Comparison of ENCODE assay signal across 14 mouse cellular contexts in the genomic region with DNA sequence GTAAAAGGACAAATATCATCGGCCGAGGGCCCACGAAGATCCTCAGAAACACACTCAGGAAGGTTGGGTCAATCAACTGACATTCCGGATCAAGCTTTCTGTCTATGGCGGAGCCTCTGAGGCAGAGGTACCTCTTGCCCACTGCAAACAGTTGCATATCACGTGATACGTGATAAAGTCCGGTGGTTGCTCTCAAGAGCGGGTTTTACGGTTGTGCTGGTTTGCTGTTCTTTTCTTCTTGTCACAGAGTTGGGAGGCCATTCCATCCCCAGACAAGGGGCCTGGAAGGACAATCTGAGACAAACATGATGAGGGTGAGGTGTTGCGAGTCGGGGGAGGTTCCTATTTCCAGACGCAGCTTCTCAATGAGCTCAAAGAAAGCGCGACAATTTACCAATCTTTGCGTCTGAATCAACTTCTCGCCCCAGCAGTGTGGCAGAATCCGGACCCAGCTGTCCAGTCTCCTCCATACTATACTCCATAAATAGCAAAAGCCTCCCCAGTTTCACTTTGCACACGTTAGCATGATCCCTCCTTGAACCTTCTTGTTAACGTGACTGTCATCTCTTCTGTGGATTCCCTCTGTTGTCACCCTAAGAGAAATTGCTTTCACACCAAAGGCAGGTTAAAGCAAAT.
DNase-seq lines count a peak whose midpoint lies in the region; ATAC-seq and TF ChIP-seq lines count a peak whose summit lies in the region.
"Had no signal": no experiment of that assay in that cellular context is flagged by ENCODE, and none has a peak within 500 bp of the region (broad histone marks: within the 10 kb centered on the region; RNA-seq: fewer than 3 reads in every experiment).

No protein-coding gene starts in this region.

- no peaks in the 10 kb centered on the region for H3K36me3 ChIP-seq in heart, embryonic 15.5 days
- H3K36me3 ChIP-seq in ES-E14 (ENCODE audit: control insufficient read depth, insufficient read depth, low read length, poor library complexity, severe bottlenecking), result no peaks in the 10 kb centered on the region
- no peaks in the 10 kb centered on the region for H3K36me3 ChIP-seq in intestine, embryonic 16.5 days (ENCODE audit: control insufficient read depth, insufficient read depth, low read length)
- H3K36me3 ChIP-seq in stomach, embryonic 14.5 days (ENCODE audit: control insufficient read depth, insufficient read depth, low read length), result no peaks in the 10 kb centered on the region
- H3K36me3 ChIP-seq in midbrain, postnatal 0 days (ENCODE audit: insufficient read depth, low read length), result no peaks in the 10 kb centered on the region
- H3K36me3 ChIP-seq: hindbrain, embryonic 10.5 days; neural tube, embryonic 12.5 days had no signal

- WGBS in heart, embryonic 15.5 days, result 65% methylated on average over 20 of the region's 20 CpGs
- whole genome bisulfite sequencing in intestine, embryonic 16.5 days, result 52% methylated on average over 20 of the region's 20 CpGs
- 71% methylated on average over 20 of the region's 20 CpGs for WGBS in stomach, embryonic 14.5 days
- 87% methylated on average over 20 of the region's 20 CpGs for WGBS in midbrain, postnatal 0 days

- ATAC-seq in heart, embryonic 15.5 days (replicated peaks; ENCODE audit: insufficient number of reproducible peaks, insufficient read depth, low FRiP score, low read depth), result no peak
- peak; percentile 62 for ATAC-seq in intestine, embryonic 16.5 days
- no peak; the same call in 1 of the 2 replicates for ATAC-seq in stomach, embryonic 14.5 days (ENCODE audit: insufficient number of reproducible peaks, insufficient read depth, low FRiP score, low read depth)
- ATAC-seq in midbrain, postnatal 0 days (ENCODE audit: low FRiP score), result no peak
- ATAC-seq: forebrain, embryonic 14.5 days; midbrain, embryonic 16.5 days had no signal

- no peak for DNase-seq in heart, postnatal 4 days
- no peak for DNase-seq in ES-E14 (ENCODE audit: low read depth, low spot score)
- no peak for DNase-seq in c-Kit-positive CD71-positive TER-119-positive erythroid progenitor cells, embryonic 14.5 days (ENCODE audit: low spot score)
- no peak for DNase-seq in midbrain, postnatal 0 days (ENCODE audit: low spot score)
- DNase-seq: cerebellum, adult 9-10 months; embryo, embryonic 11 days; gastrocnemius, adult 2 months had no signal

- in situ Hi-C loops in ES-E14 (cut with MboI; ENCODE audit: low sequenced_read_pairs in 2 of 2, unreplicated experiment in 2 of 2), result no loop called here

- H3K4me1 ChIP-seq in heart, embryonic 15.5 days (replicated peaks), result peaks cover 25% of the 10 kb centered on the region
- peaks cover 5 to 15% of the 10 kb centered on the region in 2 experiments; a peak in 2 of 4 replicates for H3K4me1 ChIP-seq in ES-E14 (ENCODE audit: control insufficient read depth in 2 of 2, insufficient read depth in 2 of 2, low read length in 2 of 2, poor library complexity in 1 of 2)
- peaks cover 11% of the 10 kb centered on the region; the same call in 1 of the 2 replicates for H3K4me1 ChIP-seq in intestine, embryonic 16.5 days (ENCODE audit: control insufficient read depth, insufficient read depth, low read length)
- peaks cover 6% of the 10 kb centered on the region for H3K4me1 ChIP-seq in stomach, embryonic 14.5 days (ENCODE audit: control insufficient read depth, insufficient read depth, low read length)
- H3K4me1 ChIP-seq in midbrain, postnatal 0 days (ENCODE audit: insufficient read depth, low read length), result no peaks in the 10 kb centered on the region
- H3K4me1 ChIP-seq: neural tube, embryonic 12.5 days had no signal

- no peaks in the 10 kb centered on the region for H3K9me3 ChIP-seq in heart, embryonic 15.5 days (replicated peaks)
- no peaks in the 10 kb centered on the region for H3K9me3 ChIP-seq in ES-E14 (ENCODE audit: control insufficient read depth, insufficient read depth, low read depth, low read length)
- H3K9me3 ChIP-seq in intestine, embryonic 16.5 days (ENCODE audit: control insufficient read depth, low read length), result no peaks in the 10 kb centered on the region
- H3K9me3 ChIP-seq in stomach, embryonic 14.5 days (ENCODE audit: control insufficient read depth, low read depth, low read length), result no peaks in the 10 kb centered on the region
- no peaks in the 10 kb centered on the region for H3K9me3 ChIP-seq in midbrain, postnatal 0 days (ENCODE audit: low read length)
- H3K9me3 ChIP-seq: hindbrain, embryonic 10.5 days; neural tube, embryonic 12.5 days had no signal

- no peak overlapping the region for H3K4me3 ChIP-seq in heart, embryonic 15.5 days
- H3K4me3 ChIP-seq in ES-E14 (ENCODE audit: insufficient read depth in 1 of 2, low read depth in 1 of 2, low read length in 2 of 2, poor library complexity in 1 of 2, severe bottlenecking in 1 of 2), result peak overlapping the region; percentile 0 to 29; a peak in 1 of 4 replicates
- peak overlapping the region; percentile 17 for H3K4me3 ChIP-seq in intestine, embryonic 16.5 days (ENCODE audit: low read length)
- H3K4me3 ChIP-seq in stomach, embryonic 14.5 days (ENCODE audit: low read depth, low read length), result no peak overlapping the region
- H3K4me3 ChIP-seq in midbrain, postnatal 0 days (ENCODE audit: low read depth, low read length), result no peak overlapping the region
- H3K4me3 ChIP-seq: gastrocnemius, adult 2 months; hindbrain, embryonic 10.5 days; neural tube, embryonic 12.5 days had no signal

- no peak overlapping the region for H3K27ac ChIP-seq in heart, embryonic 15.5 days
- H3K27ac ChIP-seq in ES-E14 (ENCODE audit: insufficient read depth, low read depth, low read length, poor library complexity, severe bottlenecking), result no peak overlapping the region
- peak overlapping the region; percentile 82 for H3K27ac ChIP-seq in intestine, embryonic 16.5 days (ENCODE audit: low read length)
- peak overlapping the region; percentile 69 for H3K27ac ChIP-seq in stomach, embryonic 14.5 days (ENCODE audit: low read length)
- no peak overlapping the region for H3K27ac ChIP-seq in midbrain, postnatal 0 days (ENCODE audit: low read depth, low read length)
- H3K27ac ChIP-seq: gastrocnemius, adult 2 months; hindbrain, embryonic 10.5 days; neural tube, embryonic 12.5 days had no signal

- H3K9ac ChIP-seq in heart, embryonic 15.5 days, result no peak overlapping the region
- no peak overlapping the region for H3K9ac ChIP-seq in ES-E14 (ENCODE audit: insufficient read depth, low read depth, low read length, poor library complexity, severe bottlenecking)
- H3K9ac ChIP-seq in intestine, embryonic 16.5 days (ENCODE audit: low read depth, low read length), result peak overlapping the region; percentile 26; the same call in 1 of the 2 replicates
- H3K9ac ChIP-seq in stomach, embryonic 14.5 days (replicated peaks; ENCODE audit: low read depth, low read length), result no peak overlapping the region
- no peak overlapping the region for H3K9ac ChIP-seq in midbrain, postnatal 0 days (replicated peaks; ENCODE audit: low read length, poor library complexity, severe bottlenecking)
- H3K9ac ChIP-seq: neural tube, embryonic 12.5 days had no signal

- no peaks in the 10 kb centered on the region for H3K27me3 ChIP-seq in heart, embryonic 15.5 days
- no peaks in the 10 kb centered on the region for H3K27me3 ChIP-seq in intestine, embryonic 16.5 days (replicated peaks; ENCODE audit: control insufficient read depth, insufficient read depth, low read length)
- no peaks in the 10 kb centered on the region for H3K27me3 ChIP-seq in stomach, embryonic 14.5 days (ENCODE audit: control insufficient read depth, insufficient read depth, low read length)
- no peaks in the 10 kb centered on the region for H3K27me3 ChIP-seq in midbrain, postnatal 0 days (ENCODE audit: insufficient read depth, low read length)
- H3K27me3 ChIP-seq: neural tube, embryonic 12.5 days had no signal

- no peak for TF ChIP-seq CTCF in midbrain, postnatal 0 days (IDR thresholded peaks at IDR 0.05)

- H3K4me2 ChIP-seq in heart, embryonic 15.5 days, result peak overlapping the region; percentile 29
- H3K4me2 ChIP-seq in intestine, embryonic 16.5 days (ENCODE audit: low read depth, low read length), result peak overlapping the region; percentile 47
- H3K4me2 ChIP-seq in stomach, embryonic 14.5 days (replicated peaks; ENCODE audit: low read depth, low read length), result peak overlapping the region; percentile 25
- H3K4me2 ChIP-seq in midbrain, postnatal 0 days (ENCODE audit: low read depth, low read length, poor library complexity, severe bottlenecking), result no peak overlapping the region
- H3K4me2 ChIP-seq: neural tube, embryonic 12.5 days had no signal

TF ChIP-seq in ES-E14, 5 proteins besides CTCF, POLR2A, EP300 and RAD21:
- no peak for TF ChIP-seq ZC3H11A (IDR thresholded peaks at IDR 0.05; ENCODE audit: borderline replicate concordance, low read depth, low read length)
- no peak for TF ChIP-seq ZNF384 (IDR thresholded peaks at IDR 0.05; ENCODE audit: low read depth, low read length)
- TF ChIP-seq HCFC1 (IDR thresholded peaks at IDR 0.05; ENCODE audit: borderline replicate concordance, insufficient read depth, low read length), result no peak
- no peak for TF ChIP-seq CHD2 (IDR thresholded peaks at IDR 0.05; ENCODE audit: low read depth, low read length)
- TF ChIP-seq MAFK (IDR thresholded peaks at IDR 0.05; ENCODE audit: insufficient read depth, low read depth, low read length), result no peak

Comparison
In these comparisons a context has a peak if more than half of its experiments do, and no peak if none do; other contexts are left out.
1. H3K27ac ChIP-seq: peak in intestine, embryonic 16.5 days (single experiment) and stomach, embryonic 14.5 days (single experiment); none in heart, embryonic 15.5 days (single experiment), ES-E14 (single experiment) and midbrain, postnatal 0 days (single experiment).
2. H3K4me3 ChIP-seq: peak in ES-E14 (2 of 2) and intestine, embryonic 16.5 days (single experiment); none in heart, embryonic 15.5 days (single experiment), stomach, embryonic 14.5 days (single experiment) and midbrain, postnatal 0 days (single experiment).